Mouse (Mus musculus): ENCODE data around the gene Bmpr1a. TPM values are rescaled to one million over a fixed set of nuclear protein-coding genes. Genes with fewer than 3 reads are reported as not detected.

Bmpr1a gene
- polyA plus RNA-seq, 1 experiment from 2014 or later = 37.5 TPM

DNA sequence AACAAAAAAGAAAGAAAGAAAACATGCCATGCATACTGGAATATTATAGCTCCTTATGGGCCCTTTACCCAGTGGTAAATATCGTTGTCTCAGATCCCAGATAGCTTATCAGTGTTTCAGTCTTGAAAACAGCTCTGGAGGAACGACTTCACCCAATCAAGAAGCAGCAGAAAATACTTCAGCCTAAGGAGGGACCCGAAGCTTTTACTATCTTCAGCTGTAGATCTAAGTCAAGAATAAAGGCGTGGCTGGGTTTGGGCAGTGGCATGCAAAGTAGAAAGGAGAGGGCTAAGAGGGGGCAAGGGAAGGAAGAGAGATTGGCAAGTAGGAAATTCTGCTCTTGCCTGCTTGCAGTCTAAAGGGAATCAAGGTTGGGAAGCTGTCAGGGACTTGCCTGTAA is 141.0 kb downstream of the Bmpr1a start:
- no peaks in the 10 kb centered on the region for H3K27me3 ChIP-seq (replicated peaks)
- ATAC-seq (ENCODE audit: low FRiP score, low read depth) = no peak
- no peak overlapping the region for H3K27ac ChIP-seq
- H3K4me3 ChIP-seq = no peak overlapping the region
- no peak overlapping the region for H3K9ac ChIP-seq
- 84% methylated on average over 4 of the region's 4 CpGs for WGBS
- peaks cover 4% of the 10 kb centered on the region; the same call in 1 of the 2 replicates for H3K4me1 ChIP-seq
- H3K9me3 ChIP-seq = no peaks in the 10 kb centered on the region
- no peaks in the 10 kb centered on the region for H3K36me3 ChIP-seq
- no peak overlapping the region for H3K4me2 ChIP-seq (replicated peaks)

Other genes with a start within 250 kb of the Bmpr1a start
- gene Shld2, start 192.8 kb downstream of the Bmpr1a start, polyA plus RNA-seq (2016; fragmentation: Nextera tagmentation; extraction: Ambion mirVana) = 7.0 and 7.2 TPM in 2 replicates
- 95.7 and 107 TPM in 2 replicates for gene Glud1, start 192.6 kb downstream of the Bmpr1a start, polyA plus RNA-seq (2016; fragmentation: Nextera tagmentation; extraction: Ambion mirVana)
- not detected in 2 replicates for gene Fam25c, start 147.9 kb downstream of the Bmpr1a start, polyA plus RNA-seq (2016; fragmentation: Nextera tagmentation; extraction: Ambion mirVana)
- 345 and 420 TPM in 2 replicates for gene Sncg, start 128.6 kb downstream of the Bmpr1a start, polyA plus RNA-seq (2016; fragmentation: Nextera tagmentation; extraction: Ambion mirVana)
- gene Mmrn2, start 127.9 kb downstream of the Bmpr1a start, polyA plus RNA-seq (2016; fragmentation: Nextera tagmentation; extraction: Ambion mirVana) = 7.8 and 8.2 TPM in 2 replicates
- not detected in 2 replicates for gene 9230112D13Rik, start 19.5 kb upstream of the Bmpr1a start, polyA plus RNA-seq (2016; fragmentation: Nextera tagmentation; extraction: Ambion mirVana)
- gene Ldb3, start 85.3 kb upstream of the Bmpr1a start, polyA plus RNA-seq (2016; fragmentation: Nextera tagmentation; extraction: Ambion mirVana) = 1.2 and 1.9 TPM in 2 replicates
- not detected in 2 replicates for gene Opn4, start 96.8 kb upstream of the Bmpr1a start, polyA plus RNA-seq (2016; fragmentation: Nextera tagmentation; extraction: Ambion mirVana)
- gene Wapl, start 170.6 kb upstream of the Bmpr1a start, polyA plus RNA-seq (2016; fragmentation: Nextera tagmentation; extraction: Ambion mirVana) = 30.3 and 30.5 TPM in 2 replicates